Mouse (Mus musculus) frontal cortex, adult 2 months (tissue): ENCODE measurements around the gene Mcrs1. TPM values are rescaled to one million over a fixed set of nuclear protein-coding genes. Genes with fewer than 3 reads are reported as not detected.

ENCODE experiments used
- DNase-seq, 2 experiments: peaks; one replicate each; pipeline ENCODE4 v3.0.0; 2022; ENCODE audit warnings: low spot score in 1 of 2; ENCODE audit errors: extremely low spot score in 1 of 2
- polyA plus RNA-seq: library from polyadenylated mRNA; depleted of rRNA; stranded (reverse); fragments of >200 nt; gene quantifications from 2 replicates; pipeline ENCODE4 v1.2.3, GENCODE M21; 2012; rRNA removed

The Mcrs1 gene
- polyA plus RNA-seq, 1 experiment: 122 TPM

DNA sequence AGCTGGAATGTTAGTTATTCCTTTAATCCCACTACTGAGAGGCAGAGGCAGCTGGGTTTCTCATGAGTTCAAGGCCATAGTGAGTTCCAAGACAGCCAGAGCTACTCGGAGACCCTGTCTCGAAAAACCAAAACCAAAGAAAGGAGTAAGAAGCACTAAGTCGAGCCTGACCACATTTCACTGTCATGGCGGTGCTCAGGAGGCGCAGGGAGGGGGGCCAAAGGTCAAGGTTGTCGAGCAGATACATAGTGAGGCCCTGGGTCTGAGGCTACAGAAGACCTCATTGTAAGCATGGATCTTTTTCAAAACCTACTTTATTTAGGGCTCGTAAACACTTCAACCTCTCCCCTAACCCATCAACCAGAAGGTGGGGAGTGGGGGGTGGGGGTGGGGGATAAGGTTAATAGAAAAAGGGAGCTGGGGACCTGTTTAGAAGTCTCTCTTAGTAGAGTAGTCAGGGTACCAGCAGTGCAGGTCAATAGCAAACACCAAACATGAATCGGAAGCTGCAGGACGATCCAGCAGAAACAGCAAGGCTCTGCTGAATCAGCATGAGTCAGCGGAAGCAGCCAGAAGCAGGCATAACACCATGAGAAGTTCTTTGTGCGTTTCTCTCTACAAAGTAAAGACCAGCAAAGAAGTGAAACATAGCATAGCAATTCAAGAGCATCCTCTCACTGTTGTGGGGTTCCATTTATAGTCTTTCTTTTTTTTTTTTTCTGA, 35.9 kb downstream of the Mcrs1 start:
- DNase-seq: no peak

DNA sequence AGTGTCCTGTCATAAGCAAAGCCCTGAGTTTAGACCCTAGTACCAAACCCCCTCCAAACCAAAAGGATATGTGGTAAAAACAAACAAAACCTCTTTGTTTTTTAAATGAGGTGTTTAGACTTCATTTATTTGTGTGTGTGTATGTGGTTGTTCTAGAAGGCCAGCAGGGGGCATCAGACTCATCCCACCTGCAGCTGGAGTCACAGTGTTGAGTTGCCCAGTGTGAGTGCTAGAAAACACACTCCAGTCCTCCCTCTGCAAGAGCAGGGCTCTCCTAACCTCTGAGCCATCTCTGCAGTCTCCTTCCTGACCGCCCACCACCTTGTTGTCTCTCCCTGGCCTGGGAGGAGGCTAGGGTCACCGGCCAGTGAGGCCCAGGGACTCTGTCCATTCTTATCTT, 36.8 kb downstream of the Mcrs1 start:
- DNase-seq: no peak

- no peak for DNase-seq
Observed at GRCm38 (mm10) chr15:99213183-99213582, 38.6 kb downstream of the Mcrs1 start.

DNA sequence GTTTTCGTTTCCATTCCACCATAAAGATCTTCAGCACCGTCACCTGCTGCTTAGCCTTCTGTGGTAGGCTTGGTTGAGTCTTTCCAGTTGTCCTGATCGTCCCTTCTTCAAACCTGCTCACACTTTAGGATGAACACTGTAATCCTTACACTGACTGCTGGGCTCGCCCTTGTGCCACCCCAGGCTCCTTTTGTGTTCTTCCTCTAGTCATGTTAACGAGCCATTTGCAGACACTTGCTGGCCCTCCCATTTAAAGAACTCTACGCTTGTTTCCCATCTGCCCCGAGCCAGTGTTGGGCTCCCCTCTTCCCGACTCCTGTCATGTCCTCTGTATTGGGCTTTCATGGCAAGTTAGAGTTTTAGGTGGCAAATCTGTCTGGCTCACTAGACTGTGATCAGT, 45.8 kb downstream of the Mcrs1 start:
- DNase-seq: no peak

GRCm38 (mm10) chr15:99198761-99199160, 53.0 kb downstream of the Mcrs1 start:
- peak in 1 of 2 experiments; percentile 60 for DNase-seq

GRCm38 (mm10) chr15:99195043-99195442, 56.7 kb downstream of the Mcrs1 start:
- no peak for DNase-seq

DNA sequence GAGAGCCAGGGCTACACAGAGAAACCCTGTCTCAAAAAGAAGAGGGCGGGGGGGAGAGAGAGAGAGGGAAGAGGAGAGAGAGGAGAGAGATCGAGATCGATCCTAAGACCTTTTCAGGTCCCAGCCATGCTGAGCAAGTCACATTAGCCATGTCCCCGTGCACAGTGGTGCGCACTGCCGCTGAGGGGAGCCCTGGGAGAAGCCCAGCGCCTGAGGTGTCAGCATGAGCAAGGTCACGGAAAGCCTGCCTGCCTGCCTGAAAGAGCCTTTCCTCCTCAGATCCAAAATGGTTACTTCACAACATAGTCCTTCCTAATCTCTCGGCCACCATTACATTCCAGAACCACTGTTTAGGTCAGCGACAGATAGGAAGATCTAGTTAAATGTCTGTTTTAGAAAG, 57.4 kb downstream of the Mcrs1 start:
- DNase-seq: no peak

Other genes starting within 250 kb of the Mcrs1 start
- gene Tuba1c, start 222.1 kb downstream of the Mcrs1 start, polyA plus RNA-seq: 5.8 and 10.6 TPM in 2 replicates
- gene Prph, start 196.8 kb downstream of the Mcrs1 start, polyA plus RNA-seq: 0.69 and 0.90 TPM in 2 replicates
- gene Troap, start 177.4 kb downstream of the Mcrs1 start, polyA plus RNA-seq: 0.62 and 1.3 TPM in 2 replicates
- not detected in 2 replicates for gene C1ql4, start 164.1 kb downstream of the Mcrs1 start, polyA plus RNA-seq
- gene Dnajc22, start 158.8 kb downstream of the Mcrs1 start, polyA plus RNA-seq: 0.06 TPM in 1 of 2 replicates, not detected in the other
- 36.9 and 39.7 TPM in 2 replicates for gene Spats2, start 126.0 kb downstream of the Mcrs1 start, polyA plus RNA-seq
- gene Kcnh3, start 27.1 kb downstream of the Mcrs1 start, polyA plus RNA-seq: 166 and 196 TPM in 2 replicates
- gene Prpf40b, start 43.1 kb upstream of the Mcrs1 start, polyA plus RNA-seq: 163 and 182 TPM in 2 replicates
- gene Fam186b, start 43.9 kb upstream of the Mcrs1 start, polyA plus RNA-seq: 1.5 and 1.7 TPM in 2 replicates
- 18.5 and 19.9 TPM in 2 replicates for gene Fmnl3, start 118.5 kb upstream of the Mcrs1 start, polyA plus RNA-seq
- gene Tmbim6, start 140.9 kb upstream of the Mcrs1 start, polyA plus RNA-seq: 365 and 368 TPM in 2 replicates
- 14.4 and 14.6 TPM in 2 replicates for gene Nckap5l, start 205.8 kb upstream of the Mcrs1 start, polyA plus RNA-seq
- gene Bcdin3d, start 222.8 kb upstream of the Mcrs1 start, polyA plus RNA-seq: 5.7 and 6.8 TPM in 2 replicates